Mouse (Mus musculus) fibroblast of lung, adult 2 months (primary cell): Measurements from ENCODE around the gene Thrb.

Experiments used
- DNase-seq: peaks from one replicate; pipeline ENCODE4 v3.0.0-alpha.2; 2011; ENCODE audit warnings: low read depth

Thrb gene

DNA sequence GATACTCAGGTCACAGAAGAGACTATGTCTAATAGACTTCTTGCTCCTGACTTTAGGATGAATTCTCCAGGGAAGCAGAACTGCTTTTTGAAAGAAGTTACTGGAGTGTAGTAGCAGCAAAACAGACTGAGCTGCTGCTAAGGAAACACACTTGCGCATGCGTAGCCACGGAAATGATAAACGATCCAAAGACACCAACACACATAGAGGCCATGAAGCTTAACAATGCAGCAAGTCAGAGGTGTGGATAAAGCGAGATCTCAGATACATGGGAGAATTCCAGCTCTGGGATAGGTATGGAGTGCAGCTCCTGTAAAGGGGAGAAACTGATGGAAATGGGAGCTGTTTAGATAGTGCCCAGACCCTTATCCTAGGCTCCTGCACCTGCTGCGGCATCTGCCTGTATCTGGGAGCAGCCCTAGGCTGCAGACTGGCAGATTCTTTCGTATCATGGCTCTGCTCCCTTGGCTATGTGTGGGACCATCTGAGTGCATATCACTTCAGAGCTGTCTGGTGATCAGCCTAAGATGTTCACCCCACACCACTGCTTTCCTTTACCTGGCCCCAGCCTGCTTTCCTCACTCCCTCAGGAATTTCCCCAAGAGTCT lies 53.3 kb downstream of the Thrb start:
- DNase-seq, result no peak

DNA sequence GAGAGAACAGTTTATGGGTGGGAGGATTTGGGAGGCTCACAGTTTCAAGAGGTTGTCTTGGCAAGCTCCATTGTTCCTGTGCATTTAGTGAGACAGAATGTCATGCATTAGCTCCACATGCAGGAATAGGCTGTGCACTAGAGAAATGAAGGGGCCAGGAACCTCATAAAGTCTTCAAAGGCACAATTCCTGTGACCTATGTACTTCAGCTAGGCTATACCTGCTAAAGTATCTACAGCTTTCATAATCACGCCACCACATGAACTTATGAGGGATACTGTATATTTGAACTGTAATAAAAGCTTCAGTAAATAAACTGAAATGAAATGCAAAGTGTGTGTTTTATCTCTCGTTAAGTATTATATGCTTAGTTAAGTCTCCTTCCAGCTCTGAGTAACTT lies 59.4 kb downstream of the Thrb start:
- DNase-seq, result no peak

DNA sequence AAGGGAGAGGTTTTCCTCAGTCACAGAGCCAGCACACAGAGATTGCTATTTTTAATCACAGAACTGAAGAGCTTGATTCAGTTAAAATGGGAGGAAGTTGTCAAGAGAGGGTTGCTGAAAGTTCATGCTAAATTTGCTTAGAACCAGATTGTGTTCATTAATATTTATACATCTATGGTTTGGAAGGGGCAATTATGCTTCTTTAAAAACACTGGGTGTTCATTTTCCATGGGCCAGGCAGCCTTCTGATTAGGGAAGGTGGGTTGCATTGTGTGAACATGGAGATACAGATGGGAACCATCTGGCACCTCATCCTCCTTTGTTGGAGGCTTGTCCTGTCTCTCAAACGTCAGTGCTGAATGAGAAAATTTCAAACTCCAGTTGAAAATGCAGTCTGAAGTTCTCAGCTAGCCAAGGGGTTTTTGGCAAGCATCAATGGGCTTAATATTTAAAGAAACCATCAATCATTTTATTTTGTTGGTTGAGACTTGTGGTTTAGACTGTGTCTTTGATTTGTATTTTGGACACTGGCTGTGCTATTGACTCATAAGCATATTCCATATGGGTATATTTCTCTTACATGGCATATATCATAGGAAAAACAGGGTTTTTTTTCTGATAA lies 62.9 kb downstream of the Thrb start:
- peak; percentile 18 for DNase-seq

DNA sequence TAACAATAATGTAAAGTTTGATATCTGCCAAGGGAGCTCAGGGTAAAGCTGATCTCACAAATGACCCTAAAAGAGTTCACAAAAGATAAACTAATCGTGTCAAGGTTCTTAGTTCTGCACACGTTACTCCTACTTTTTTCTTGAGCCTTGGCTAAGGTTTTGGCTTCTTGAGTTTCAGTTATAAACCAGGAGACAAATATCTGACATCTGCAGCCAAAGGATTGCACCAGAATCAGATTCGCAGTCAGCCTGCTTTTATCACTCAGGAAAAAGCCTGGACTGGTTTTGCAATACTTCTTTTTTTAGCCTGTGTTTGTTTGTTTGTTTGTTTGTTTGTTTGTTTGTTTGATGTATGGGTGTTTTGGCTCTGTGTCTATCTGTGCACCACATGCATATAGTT lies 64.5 kb downstream of the Thrb start:
- DNase-seq, result no peak

- no peak for DNase-seq
Observed at GRCm38 (mm10) chr14:17726906-17727305, 66.8 kb downstream of the Thrb start.

DNA sequence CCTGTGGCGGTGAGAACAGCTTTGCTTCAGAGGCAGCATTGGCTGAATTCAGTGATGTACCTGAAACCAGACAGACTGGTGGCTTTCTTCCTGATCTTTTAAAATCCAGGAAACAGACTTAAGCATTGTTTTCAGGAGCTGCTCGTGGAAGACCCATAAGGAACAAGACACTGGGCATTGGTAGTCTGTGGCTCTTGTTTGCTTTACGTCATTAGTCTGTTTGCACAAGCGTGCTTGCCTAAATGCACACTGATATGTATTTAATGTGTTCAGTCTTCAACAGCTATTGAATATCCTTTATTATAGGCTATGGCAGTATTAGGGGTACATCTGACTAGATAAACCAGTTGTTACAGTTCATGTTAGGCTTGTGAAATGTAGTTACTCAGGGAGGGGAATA lies 67.8 kb downstream of the Thrb start:
- no peak for DNase-seq

GRCm38 (mm10) chr14:17728889-17729288 lies 68.8 kb downstream of the Thrb start:
- DNase-seq, result no peak

DNA sequence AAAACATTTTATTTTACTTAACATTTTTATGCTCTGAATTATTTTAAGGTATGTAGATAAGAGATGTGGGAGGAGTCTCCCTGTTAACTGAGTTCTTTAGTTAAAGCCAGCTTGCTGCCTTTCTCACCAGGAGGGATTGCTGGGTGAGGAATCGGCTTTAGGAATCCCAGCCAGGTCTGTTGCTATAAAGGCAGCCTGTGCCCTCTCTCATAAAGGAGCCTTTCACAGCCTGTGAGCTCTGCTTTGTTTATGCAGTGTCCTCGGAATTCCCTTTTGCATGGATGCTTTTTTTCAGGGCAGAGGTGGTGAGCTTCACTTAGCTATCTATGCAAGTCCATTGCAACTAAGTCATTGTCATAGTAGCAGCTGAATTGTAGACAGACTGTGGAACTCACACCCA lies 71.0 kb downstream of the Thrb start:
- DNase-seq, result no peak

GRCm38 (mm10) chr14:17733077-17733778 lies 73.2 kb downstream of the Thrb start:
- DNase-seq, result no peak

- no peak for DNase-seq
Observed at GRCm38 (mm10) chr14:17733779-17734137, 73.7 kb downstream of the Thrb start.

DNA sequence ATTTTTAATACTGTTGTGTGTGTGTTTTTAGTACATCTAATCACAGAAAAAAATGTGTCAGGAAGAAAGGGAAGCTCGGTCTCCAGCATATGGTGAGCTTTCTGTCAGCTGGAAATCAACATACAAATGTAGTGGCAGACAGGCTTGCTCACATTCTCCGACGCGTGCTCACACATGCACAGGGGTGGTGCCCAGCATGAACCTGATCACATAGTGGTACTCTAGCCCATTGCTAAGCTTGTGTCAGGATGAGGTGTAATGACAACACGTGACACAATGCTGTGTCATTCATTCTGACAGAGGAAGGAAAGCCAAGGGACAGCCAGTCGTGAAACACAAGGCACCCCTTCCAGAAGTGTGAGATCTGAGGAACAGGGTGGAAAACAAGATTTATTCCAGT lies 75.4 kb downstream of the Thrb start:
- no peak for DNase-seq

DNA sequence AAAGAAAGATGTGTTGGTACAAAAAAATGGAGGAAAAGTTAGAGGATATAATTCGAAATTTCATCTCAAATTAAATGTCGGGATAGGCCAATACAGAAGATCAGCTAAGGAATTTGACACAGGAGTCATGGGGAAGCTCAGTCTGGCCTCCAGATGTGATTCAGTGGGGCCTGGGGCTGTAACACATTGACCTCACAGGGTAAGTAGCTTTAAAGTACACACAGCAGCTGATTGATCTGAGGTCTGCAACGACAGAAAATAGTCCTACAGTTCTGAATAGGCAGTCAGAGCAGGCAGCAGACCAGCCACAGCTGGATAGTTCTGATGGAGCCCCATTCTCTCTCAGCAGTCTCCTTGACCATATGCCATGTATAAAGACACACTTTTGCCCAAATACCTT lies 80.8 kb downstream of the Thrb start:
- DNase-seq, result no peak

GRCm38 (mm10) chr14:17742264-17742663 lies 82.2 kb downstream of the Thrb start:
- no peak for DNase-seq

DNA sequence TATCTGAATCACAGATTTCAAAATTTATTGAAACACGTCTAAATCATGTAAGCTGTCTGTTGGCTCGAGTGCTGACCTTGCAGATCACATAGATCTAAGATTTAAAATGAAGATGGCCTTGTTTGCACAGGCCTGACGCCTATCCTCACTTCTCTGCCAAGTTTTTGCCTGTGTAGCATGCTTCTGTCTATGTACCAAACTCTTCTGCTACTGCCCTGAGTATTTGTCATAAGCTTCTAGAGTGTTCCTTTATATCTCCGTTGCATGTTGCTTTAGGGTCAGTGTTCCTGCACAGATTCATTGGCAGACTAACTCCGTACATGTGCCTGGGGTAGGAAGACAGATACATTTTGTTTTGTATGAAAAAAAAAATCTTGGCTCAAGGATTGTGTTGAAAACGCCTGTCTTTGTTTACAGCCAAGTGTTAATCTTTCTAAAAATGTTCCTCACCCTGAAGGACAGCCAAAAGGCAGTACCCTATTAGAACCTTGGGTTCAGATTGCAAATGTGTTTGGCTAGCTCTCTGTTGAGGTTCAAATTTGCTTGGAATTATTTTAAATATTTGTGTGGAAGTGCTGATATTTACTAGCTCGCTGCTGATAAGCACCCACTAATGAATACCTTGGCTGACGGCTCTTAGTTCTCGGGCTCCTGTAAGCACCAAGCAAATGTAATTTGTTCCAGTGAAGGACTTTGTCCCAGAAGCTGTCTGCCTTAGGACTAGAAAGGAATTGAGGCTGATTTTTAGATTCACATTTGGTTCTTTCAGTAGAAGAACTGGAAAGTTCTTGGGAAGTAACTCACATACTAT lies 83.0 kb downstream of the Thrb start:
- DNase-seq, result no peak

DNA sequence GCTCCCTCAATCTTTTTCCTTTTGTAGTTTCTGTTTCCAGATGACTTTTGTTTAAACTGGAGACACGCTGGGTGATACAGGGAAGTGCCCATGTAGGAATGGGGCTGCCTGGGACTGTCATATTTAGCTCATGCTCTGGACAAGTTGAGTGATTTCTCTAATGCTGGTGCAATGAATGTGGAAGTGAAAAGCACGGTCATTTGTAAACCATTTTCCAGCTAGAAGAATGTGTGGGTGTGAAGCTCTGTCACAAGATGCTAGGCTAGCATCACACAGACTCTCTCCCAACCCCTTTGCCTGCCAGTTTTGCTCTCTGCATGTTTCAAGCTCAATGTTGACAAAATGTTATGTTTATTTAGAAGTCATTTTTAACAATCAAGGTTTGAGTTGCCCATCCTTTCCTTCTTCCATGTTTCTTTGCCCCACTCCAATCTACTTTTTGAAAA lies 83.7 kb downstream of the Thrb start:
- no peak for DNase-seq

DNA sequence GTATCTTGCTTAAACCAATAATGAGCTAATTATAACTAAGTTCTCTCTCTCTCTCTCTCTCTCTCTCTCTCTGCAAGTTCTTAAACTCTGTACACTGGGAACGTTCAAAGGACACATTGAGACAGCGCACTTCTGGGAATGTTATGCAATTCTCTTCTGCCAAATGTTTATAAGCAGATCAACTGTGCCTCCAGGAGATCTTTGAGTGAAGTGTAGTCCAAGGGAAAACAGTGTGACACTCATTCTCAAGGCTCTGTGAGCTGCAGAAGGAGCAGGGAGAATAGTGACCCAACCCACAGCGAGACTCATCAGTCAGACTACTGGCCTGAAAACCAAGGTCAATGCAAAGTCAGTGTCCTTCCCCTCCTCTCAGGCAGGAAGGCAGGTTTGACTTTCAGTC lies 87.9 kb downstream of the Thrb start:
- DNase-seq, result no peak

DNA sequence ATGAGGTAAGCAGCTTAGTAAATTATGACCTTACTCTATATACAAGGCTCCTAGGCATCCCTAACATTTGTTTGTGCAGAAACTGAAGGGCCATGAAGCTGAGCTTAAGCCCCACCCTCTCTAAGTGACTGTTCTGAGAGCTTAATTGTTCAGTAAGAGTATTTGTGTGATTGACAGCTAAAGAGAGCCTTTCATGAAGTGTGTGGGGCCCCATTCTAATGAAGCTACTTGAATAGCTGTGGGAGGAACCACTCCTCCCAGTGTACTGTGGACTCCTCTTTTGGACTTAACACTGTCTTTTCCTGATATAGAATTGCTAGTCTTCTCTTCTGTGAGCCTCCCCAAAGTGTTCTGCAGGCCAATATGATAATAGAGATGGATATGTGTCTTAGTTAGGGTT lies 88.9 kb downstream of the Thrb start:
- DNase-seq, result no peak

DNA sequence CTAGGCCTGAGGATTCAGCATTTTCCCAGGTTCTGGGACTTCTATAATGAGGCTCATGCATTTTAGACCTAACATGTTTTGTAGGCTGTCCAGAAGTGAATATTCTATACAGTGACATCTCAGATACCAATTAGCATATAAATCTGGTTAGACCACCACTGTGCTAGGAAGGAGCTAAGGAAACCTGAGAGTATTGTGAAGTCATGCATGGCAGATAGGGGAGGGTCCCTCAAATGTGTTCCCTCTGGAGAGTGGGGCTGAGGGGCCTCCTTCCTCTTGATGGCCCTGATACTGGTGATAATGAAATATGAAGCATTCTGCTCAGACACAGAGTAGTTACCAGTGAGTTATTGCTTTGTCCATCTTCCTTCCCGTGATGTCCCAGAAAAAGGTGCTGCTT lies 91.8 kb downstream of the Thrb start:
- no peak for DNase-seq

DNA sequence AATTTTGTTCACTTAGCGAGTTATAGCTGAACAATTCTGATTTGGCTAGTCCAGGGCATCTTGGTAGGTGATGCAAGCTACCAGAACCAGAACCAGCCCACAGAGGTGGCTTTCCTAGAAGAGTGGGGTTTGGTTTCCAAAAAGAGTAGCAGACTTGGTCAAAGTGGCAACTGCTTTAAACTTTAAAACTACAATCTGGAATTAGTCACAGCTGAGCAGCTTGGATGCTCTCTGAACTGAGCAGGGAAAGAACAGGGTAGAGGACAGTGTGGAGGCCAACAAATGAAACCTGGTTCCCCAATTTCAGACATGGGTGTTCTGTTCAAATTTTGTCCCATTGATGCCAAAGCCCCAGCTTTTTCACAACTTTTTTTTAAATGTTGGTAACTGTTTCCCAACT lies 93.4 kb downstream of the Thrb start:
- DNase-seq, result no peak

GRCm38 (mm10) chr14:17756732-17757131 lies 96.7 kb downstream of the Thrb start:
- no peak for DNase-seq

GRCm38 (mm10) chr14:17767987-17768386 lies 107.9 kb downstream of the Thrb start:
- DNase-seq, result no peak

- no peak for DNase-seq
Observed at GRCm38 (mm10) chr14:17774404-17774803, 114.3 kb downstream of the Thrb start.

DNA sequence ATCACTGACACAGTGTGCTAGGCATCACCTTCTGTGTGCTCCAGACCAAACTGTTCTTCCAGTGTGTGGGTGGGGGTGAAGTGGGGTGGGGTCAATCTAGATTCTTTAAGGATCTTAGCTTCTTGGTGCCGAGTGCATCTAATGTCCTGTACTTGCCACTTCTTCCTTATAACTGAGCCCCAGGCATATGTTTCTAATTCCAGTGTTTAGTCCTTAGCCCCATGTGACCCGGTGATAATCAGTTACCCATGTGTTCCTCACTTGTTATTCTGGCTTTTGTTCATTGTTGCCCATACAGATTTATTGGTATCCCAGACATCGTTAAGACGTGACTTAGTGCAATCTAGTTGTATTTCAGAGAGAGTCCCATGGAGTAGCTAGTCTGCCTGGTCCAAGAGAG lies 121.9 kb downstream of the Thrb start:
- DNase-seq, result no peak
